23 mouse cellular contexts compared by ENCODE assay signal in the genomic region with DNA sequence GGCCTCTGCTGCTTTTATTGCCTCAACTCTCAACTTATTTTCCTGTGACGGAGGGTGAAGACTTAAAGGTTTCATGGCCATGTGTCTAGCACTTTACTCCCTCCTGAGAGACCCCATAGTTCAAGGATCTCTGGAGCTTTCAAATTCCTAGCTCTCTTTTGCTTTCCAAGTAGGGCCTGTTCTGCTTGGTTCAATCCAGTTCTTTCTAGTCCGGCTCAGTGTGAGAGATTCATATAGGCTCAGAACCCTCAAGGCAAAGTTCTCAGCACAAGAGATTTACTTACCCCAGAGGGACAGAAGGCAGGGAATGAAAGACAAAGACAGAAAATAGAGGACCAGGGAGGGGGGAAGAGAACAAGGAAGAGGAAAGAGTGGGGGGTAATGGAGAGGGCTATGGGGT.
"Had no signal": no experiment of that assay in that cellular context is flagged by ENCODE, and none has a peak within 500 bp of the region (broad histone marks: within the 10 kb centered on the region; RNA-seq: fewer than 3 reads in every experiment).

No protein-coding gene starts in this region.

- H3K9me3 ChIP-seq: limb, embryonic 10.5 days; limb, embryonic 13.5 days; liver, embryonic 12.5 days; liver, embryonic 15.5 days; lung, embryonic 15.5 days; midbrain, embryonic 10.5 days; midbrain, embryonic 13.5 days; neural tube, embryonic 13.5 days had no signal

- H3K27ac ChIP-seq: kidney, postnatal 0 days; layer of hippocampus, adult 2 months; limb, embryonic 13.5 days; liver, embryonic 12.5 days; liver, embryonic 15.5 days; lung, embryonic 15.5 days; midbrain, embryonic 10.5 days; midbrain, embryonic 13.5 days; neural tube, embryonic 13.5 days; stomach, postnatal 0 days had no signal

- H3K36me3 ChIP-seq: limb, embryonic 10.5 days; limb, embryonic 13.5 days; liver, embryonic 12.5 days; liver, embryonic 15.5 days; lung, embryonic 15.5 days; midbrain, embryonic 10.5 days; midbrain, embryonic 13.5 days; neural tube, embryonic 13.5 days had no signal

- DNase-seq: kidney, postnatal 25 days; layer of hippocampus, adult 9-11 months; liver; lung, adult 18-20 months; lung, postnatal 10 days; lung, postnatal 36 days; retina, postnatal 1 day; right cerebral cortex, postnatal 14 days; right cerebral cortex, postnatal 4 days; thymus, postnatal 25 days had no signal

- H3K27me3 ChIP-seq: limb, embryonic 13.5 days; liver, embryonic 12.5 days; liver, embryonic 15.5 days; lung, embryonic 15.5 days; megakaryocyte, embryonic 14.5 days; midbrain, embryonic 13.5 days; neural tube, embryonic 13.5 days had no signal

- H3K4me3 ChIP-seq: layer of hippocampus, adult 2 months; limb, embryonic 10.5 days; limb, embryonic 13.5 days; liver, embryonic 12.5 days; liver, embryonic 15.5 days; lung, embryonic 15.5 days; megakaryocyte, embryonic 14.5 days; midbrain, embryonic 10.5 days; midbrain, embryonic 13.5 days; myocyte; neural tube, embryonic 13.5 days had no signal

- H3K4me1 ChIP-seq: liver, embryonic 12.5 days; liver, embryonic 15.5 days; lung, embryonic 15.5 days; megakaryocyte, embryonic 14.5 days had no signal
